Mouse (Mus musculus) embryo, embryonic 11.5 days (tissue): ENCODE data around the gene Milr1.
"Not testable (repeated sequence)": the region's sequence is repeated elsewhere in the genome, so short reads cannot be mapped to it uniquely, and the experiment has no call there.

Source experiments
- DNase-seq: peaks from one replicate; pipeline ENCODE4 v3.0.0-alpha.2; 2012; ENCODE audit warnings: low read depth, low spot score

The Milr1 gene

DNA sequence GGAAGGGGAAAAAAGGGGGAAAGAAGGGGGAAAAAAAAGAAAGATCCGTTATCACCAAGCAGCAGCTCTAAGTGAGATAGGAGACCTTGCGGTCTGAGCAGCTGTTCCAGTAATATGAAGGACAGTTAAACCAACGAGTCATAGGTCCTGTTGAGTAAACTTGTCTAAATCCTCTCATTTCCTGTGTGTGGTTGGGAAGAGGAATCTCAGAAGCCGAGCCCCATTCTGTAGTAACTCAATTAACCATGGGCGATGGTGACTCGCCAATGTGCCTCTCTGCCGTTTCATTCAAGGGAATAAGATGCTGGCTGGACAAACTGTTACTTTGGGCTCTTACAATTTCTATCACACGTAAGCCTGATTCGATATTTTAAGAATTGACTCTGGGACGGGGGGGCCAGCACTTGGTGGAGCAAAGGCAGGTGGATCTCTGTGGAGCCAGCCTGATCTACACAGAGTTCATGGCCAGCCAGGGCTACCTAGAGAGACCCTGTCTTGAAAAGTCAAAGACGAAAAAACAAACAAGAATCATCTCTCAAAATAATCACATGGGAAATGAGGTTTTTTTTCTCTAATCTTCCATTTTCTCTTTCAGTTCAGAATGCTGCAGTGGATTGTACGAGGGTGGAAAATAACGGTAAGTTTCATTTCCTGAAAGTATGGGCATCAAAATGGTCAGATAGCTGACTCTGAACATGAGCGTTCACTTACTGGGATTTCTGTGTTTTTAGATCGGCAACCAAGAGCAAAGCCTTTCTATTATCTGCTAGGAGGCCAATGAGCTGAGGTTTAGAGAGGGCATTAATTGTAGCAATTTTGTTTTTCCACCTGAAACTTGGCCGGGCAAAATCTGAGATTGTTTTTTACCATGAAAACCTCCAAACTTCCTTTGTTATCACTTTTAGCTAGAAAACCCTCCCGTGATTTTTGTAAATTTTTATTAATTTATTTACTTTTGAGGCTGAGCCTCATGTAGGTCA, at the start of gene Milr1:
TSS of gene Milr1 (plus strand) at position 188 of the 980 bp plus-strand sequence.
- DNase-seq, result no peak

DNA sequence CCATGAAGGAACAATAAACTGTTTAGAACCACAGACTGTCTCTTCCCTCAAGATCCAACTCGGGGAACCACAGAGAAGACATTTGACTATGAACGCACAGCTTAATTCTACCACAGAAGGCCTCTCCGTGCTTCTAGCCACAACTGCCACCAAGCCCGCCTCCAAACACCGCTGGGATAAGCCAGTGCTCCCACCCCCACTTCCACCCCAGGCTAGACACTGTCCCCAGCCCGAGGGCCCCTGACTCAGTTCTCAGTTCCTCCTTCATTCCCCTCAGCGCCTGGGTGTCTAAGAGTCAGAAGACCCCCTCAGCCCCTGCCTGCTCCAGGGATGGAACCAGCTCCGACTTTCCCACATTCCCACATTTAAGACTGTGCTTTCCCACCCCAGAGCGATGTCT, 49.4 kb upstream of the Milr1 start:
- DNase-seq, result no peak

DNA sequence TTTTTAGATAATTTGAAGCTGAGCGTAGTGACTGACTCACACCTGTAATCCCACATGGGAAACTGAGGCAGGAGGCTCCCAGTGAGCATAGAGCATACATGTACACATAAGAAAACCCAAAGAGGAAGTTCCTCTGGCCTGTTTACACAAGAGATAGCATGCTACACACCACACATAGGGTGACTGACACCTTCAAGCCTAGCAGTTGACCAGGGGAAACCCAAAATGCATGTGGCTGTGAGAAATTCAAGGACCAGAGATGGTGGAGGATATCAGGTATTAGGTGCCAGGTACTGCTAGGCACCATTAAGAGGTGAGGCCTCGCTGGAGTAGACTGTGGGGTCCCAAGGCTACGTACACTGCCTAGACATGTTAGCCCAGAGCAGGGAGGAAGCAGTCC, 48.4 kb upstream of the Milr1 start:
- DNase-seq, result no peak

DNA sequence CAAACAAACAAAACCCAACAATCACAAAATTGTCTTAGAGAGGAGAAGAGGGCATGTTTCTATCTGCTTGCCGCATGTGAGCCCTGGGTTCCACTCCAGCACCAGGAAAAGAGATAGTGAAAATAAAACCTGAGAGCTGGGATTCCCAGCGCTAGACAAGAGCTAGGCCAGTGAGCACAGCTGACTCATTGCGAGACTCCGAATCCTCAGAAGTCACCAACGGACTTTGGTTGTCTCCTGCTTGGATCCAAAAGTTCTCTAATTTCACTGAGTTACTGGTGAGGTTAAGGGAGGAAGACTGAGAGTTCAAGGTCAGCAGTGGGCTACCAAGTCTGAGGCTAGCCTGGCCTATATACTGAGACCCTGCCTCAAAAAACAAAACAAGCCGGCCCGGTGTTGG, 47.1 kb upstream of the Milr1 start:
- DNase-seq, result no peak

GRCm38 (mm10) chr11:106704399-106705111, 46.5 kb upstream of the Milr1 start:
- DNase-seq, result no peak

DNA sequence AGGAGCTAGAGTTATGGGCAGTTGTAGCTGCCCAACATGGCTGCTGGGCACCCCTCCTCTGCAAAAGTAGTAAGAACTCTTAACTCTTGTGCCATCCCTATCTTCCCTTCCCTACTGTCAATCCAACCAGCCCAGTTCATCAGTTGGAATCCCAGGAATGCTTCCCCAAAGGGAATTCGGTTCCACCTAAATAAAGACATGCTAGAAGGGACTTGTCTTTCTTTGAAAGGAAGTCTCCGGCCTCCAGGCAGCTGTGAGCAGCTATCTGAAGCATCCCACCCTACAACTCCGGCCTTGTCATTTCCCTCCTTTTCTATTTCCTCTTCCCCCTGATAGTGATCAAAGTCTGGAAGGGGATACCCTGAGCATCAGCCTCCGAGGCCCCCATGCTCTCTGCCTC, 44.8 kb upstream of the Milr1 start:
- no peak for DNase-seq

DNA sequence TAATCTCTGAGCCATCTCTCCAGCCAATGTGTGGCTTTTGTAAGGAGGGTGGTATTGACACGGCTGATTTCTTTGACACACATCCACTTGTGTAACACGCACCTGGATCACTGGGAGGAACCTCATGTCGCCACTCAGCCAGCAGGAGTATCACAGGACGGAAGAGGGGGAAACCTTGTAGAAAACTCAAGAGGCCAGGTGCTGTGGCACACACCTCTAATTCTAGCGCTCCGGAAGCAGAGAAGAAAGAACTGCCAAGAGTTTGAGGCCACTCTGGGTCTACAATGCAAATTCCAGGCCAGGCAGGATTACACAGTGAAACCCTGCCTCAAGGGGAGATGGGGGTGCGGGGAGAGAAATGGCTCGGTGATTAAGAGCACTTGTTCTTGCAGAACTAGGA, 43.9 kb upstream of the Milr1 start:
- DNase-seq, result no peak

DNA sequence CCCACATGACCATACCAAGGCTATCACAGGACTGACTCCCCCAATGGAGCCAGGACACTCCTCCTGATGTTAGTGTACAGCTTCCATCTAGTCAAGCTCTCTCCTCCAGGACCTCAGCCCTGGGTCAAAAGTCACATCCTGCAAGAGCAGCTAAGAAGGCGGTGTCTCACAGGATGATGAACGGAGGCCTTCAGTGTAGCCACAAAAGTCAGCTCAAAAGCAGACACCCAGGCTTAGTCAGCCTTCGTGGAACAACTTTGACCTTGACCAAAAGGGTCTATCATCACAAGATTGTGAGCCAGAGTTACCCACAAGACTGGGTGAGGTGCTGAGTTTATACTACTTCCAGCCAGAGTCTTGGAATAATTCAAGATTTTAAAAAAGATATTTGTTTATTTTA, 43.2 kb upstream of the Milr1 start:
- no peak for DNase-seq

DNA sequence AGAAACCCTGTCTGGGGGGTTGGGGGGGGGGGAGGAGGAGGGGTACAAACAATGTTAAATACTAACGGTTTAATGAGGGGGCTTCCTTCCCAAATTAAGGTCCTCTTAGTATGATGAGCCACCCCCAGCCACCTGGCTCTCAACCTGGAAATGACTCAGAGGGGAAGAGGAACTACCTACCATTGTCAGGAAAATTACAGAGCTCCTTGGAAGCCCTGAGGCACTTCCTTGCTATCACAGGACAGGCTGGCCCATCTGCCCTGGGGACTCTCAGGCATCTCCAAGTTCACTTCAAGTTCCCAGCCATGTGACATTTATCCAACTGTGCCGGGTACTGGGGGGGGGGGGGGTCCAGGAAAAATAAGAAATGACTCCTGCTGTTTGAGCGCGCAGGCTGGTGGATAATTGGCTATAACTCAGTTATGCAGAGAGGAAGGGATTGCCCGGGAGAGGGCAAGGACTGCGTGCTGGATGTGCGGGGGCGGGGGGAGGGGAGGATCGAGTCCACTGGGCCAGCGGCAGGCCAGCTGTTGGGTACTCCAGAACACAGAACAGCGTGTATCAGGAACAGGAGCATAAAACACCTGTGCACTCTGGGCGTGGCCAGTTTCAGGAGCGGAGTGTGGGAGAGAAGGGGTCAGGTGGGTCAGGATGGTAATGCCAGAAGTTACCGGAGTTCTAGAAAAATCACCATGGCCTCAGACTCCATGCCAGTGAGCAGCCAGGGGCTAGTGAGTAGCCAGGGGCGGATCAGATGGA, 41.6 kb upstream of the Milr1 start:
- DNase-seq, result no peak

DNA sequence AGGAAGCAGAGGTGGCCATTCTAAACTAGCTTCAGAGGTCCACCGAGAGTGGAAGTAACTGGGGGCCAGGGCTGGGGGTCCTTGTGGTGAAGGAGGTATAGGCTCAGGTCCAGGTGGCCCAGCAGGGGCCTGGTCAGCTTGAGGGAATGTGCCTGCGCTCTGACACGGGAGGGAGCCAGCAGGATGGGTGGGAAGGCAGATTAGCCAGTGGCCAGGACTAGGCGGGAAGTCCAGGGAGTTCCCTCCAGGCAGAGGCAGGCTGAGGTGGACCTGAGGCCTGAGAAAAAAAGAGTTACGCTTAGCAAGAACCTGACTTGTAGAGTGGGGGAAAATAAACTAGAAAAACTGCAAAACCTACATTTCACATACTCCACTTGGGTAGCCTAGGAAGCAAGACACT, 40.2 kb upstream of the Milr1 start:
- DNase-seq, result no peak

- DNase-seq, result no peak
Observed at GRCm38 (mm10) chr11:106715066-106715465, 36.0 kb upstream of the Milr1 start.

- DNase-seq, result no peak
Observed at GRCm38 (mm10) chr11:106716568-106716967, 34.5 kb upstream of the Milr1 start.

DNA sequence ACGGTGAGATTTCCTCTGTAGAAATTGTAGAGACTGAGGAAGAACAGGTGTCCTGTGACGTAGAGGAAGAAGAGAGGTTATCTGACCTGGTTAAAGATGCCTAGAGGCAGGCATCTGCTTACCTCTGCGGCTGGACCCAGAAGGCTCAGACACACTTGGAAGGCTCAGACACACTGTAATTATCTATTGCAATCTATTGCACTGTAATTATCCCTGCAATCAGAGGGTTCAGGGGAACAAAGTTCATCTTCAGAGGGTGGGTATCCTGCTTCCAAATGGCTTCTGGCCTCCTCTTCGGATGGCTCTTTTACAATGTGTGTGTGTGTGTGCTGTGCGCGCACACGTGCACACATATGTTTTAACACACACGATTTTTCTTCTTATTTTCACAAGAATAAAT, 30.6 kb upstream of the Milr1 start:
- DNase-seq, result no peak

GRCm38 (mm10) chr11:106722831-106723361, 28.1 kb upstream of the Milr1 start:
- DNase-seq, result no peak

- no peak for DNase-seq
Observed at GRCm38 (mm10) chr11:106723611-106724125, 27.4 kb upstream of the Milr1 start.

GRCm38 (mm10) chr11:106724176-106724915, 26.7 kb upstream of the Milr1 start:
- no peak for DNase-seq

DNA sequence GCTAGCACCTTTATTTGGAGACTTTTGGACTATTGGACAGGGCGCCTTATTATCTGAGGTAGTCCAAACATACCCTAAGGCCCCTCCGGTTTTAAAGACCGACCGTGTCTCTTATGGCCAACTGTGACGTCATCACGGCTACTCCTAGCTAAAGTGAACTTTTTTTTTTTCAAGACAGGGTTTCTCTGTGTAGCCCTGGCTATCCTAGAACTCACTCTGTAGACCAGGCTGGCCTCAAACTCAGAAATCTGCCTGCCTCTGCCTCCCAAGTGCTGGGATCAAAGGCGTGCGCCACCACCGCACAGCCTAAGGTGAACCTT, 26.1 kb upstream of the Milr1 start:
- DNase-seq, result not testable (repeated sequence)

- DNase-seq, result no peak
Observed at GRCm38 (mm10) chr11:106727967-106728366, 23.1 kb upstream of the Milr1 start.

DNA sequence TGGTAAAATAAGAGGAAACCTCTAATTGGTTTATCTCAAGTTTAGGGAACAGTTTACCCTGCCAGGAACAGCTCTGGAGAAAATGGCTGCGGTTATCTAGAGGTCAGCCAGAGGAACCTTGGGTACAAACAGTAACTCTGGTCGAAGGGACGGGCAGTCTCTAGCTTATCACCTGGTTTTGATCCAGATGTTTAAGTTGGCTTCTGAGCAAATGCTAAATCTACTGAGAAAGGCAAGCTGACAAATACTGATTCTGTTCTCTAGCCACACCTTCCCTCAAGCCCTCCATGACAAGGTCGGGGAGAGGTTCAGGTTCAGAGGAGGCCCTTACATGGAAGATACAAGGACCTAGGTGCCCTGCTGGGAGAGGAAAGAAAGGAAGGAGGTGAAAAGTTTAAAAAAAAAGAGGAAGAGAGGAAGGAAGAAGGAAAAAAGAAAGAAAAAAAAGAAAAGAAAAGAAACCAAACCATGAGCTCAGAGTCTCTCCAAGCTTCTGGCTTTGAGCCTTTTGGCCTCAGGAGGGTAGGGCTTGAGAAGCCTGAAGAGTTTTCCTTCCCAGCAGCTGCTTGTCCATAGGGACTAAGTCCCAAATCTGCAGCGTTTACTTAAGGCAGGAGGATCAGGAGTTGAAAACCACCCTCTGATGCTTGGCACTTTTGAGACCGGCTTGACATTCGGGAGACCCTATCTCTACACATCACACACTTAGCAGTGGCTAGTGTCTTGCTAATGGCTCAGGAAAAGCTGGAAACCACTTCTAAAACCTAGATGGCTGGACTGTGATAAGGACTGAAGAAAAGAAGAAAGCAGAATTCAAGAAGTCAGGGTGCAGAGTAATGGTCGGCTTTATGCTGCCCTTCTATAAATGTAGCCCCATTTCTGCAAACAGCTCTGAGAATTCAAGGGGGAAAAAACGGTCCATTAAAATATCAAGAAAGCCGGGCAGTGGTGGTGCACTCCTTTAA, 22.3 kb upstream of the Milr1 start:
- no peak for DNase-seq

DNA sequence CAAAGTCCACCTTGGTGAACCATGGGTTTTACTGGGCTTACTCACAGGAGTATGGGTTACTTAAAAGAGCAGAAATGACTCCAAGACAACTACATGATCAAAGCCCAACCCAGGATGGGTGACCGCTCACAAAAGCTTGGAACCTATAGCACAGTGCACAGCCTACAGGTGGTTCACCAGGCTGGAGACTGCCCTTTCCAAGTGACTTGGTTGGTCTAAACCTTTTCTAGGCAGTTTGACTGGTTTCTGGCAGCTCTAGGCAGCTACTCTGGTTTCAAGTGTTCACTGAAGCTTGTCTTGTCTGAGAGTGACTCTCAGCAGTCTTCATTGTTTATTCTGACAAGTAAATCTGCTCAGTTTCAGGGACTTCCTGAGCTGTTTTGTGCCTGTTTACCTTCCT, 21.4 kb upstream of the Milr1 start:
- DNase-seq, result no peak
